Mouse (Mus musculus) hindbrain, embryonic 14.5 days (tissue): ENCODE results near the gene Abhd6. TPM values are rescaled to one million over a fixed set of nuclear protein-coding genes. Genes with fewer than 3 reads are reported as not detected.
"Not testable (repeated sequence)": the region's sequence is repeated elsewhere in the genome, so short reads cannot be mapped to it uniquely, and the experiment has no call there.

Source experiments
- ATAC-seq: fragments of 200-750 bp; cut with Nextera tagmentation; 2 replicates; pipeline ENCODE4 v1.8.0; 2017; ENCODE audit warnings: moderate number of reproducible peaks, mild to moderate bottlenecking, moderate TSS enrichment, moderate library complexity; ENCODE audit not compliant: low FRiP score
- DNase-seq: peaks from one replicate; pipeline ENCODE4 v3.0.0-alpha.2; 2015; ENCODE audit warnings: low spot score
- H3K27ac ChIP-seq: fragments of 300-500 bp; sonication (generic); 2 replicates; pipeline ENCODE4 v1.5.1; 2014; ENCODE audit warnings: mild to moderate bottlenecking, moderate library complexity
- H3K27me3 ChIP-seq: fragments of 300-500 bp; sonication (generic); 2 replicates; pipeline ENCODE4 v1.6.1; 2014; ENCODE audit warnings: mild to moderate bottlenecking, low read length, mixed read lengths; ENCODE audit not compliant: control insufficient read depth, insufficient read depth
- H3K36me3 ChIP-seq: fragments of 300-500 bp; sonication (generic); replicated peaks from 2 replicates; pipeline ENCODE4 v1.6.1; 2014; ENCODE audit not compliant: control insufficient read depth, insufficient read depth
- H3K4me1 ChIP-seq: fragments of 300-500 bp; sonication (generic); replicated peaks from 2 replicates; pipeline ENCODE4 v1.6.1; 2014; ENCODE audit warnings: antibody characterized with exemption, low read length, mixed read lengths; ENCODE audit not compliant: control insufficient read depth, insufficient read depth
- H3K4me2 ChIP-seq: fragments of 300-500 bp; sonication (generic); replicated peaks from 2 replicates; pipeline ENCODE4 v1.6.1; 2014; ENCODE audit warnings: mild to moderate bottlenecking, moderate library complexity
- H3K4me3 ChIP-seq: fragments of 300-500 bp; sonication (generic); replicated peaks from 2 replicates; pipeline ENCODE4 v1.5.1; 2014; ENCODE audit warnings: mild to moderate bottlenecking, low read length
- H3K9ac ChIP-seq: fragments of 300-500 bp; sonication (generic); 2 replicates; pipeline ENCODE4 v1.6.1; 2014
- H3K9me3 ChIP-seq: fragments of 300-500 bp; sonication (generic); 2 replicates; pipeline ENCODE4 v1.6.1; 2016; ENCODE audit warnings: low read length; ENCODE audit not compliant: control insufficient read depth
- WGBS: fragments of 180-500 bp; shearing (Covaris S2); extraction: QIAGEN DNeasy Blood & Tissue Kit; methylation state at CpG from one replicate; pipeline ENCODE4 v1.1.7; 2014; 5-methylcytosine and 5-hydroxymethylcytosine counted together
- polyA plus RNA-seq: library from polyadenylated mRNA; unstranded; fragments of >200 nt; fragmentation: Nextera tagmentation; extraction: Ambion mirVana; gene quantifications from 2 replicates; pipeline ENCODE4 v1.2.1, GENCODE M21; 2014

The Abhd6 gene
- polyA plus RNA-seq, 1 experiment from 2014 or later = 35.7 TPM

DNA sequence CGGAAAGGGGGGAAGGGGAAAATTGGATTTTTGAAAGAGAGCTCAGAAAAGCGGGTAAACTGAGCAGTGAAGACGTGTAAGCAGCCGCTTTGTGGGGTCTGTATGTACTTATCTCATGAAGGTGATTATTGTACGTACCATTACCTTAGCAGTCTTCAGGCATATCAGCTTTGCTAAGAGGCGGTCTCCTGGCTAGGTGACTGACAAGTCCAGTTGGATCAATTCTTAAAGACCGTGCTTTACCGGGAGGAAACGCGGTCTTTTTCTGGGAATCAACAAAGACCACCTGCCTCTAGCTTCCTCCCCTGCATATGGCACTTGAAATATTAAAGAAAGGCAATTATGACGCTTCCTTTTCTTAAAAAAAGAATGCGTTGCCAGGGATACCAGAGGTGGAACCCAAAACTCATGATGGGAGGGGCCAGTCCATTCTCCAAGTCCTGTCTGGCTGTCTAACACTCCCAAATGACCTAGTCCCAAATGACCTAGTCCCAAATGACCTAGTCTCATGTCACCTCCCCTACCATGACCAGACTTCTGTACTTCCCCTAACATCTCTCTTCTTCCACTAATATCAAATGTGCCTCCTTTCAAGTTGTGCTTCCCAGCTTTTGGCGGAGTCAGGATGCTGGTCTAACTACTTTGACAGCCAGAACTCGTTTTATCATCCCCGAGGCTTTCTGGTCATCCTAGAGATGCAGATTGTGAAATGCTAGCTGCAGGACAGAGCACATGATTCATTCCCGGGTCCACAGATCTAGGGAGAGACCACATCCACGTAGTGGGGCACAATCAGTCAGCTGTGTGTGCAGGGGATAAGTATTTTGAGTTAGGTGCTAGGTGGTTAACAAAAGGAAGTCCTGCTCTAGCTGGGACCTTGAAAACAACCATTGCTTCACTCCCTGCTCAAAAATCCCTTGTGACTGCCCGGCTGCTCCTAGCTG lies 1.3 kb downstream of the Abhd6 start:
- Histone ChIP-seq H3K27ac (no peak overlapping the region), H3K36me3 (no peaks in the 10 kb centered on the region), H3K4me3 (peak overlapping the region; percentile 60), H3K9me3 (no peaks in the 10 kb centered on the region), H3K27me3 (peaks cover 29% of the 10 kb centered on the region), H3K4me2 (peak overlapping the region; percentile 58), H3K4me1 (peaks cover 10% of the 10 kb centered on the region), H3K9ac (peak overlapping the region; percentile 64)
- ATAC-seq (no peak), DNase-seq (no peak)
- 38% methylated on average over 18 of the region's 18 CpGs for WGBS

DNA sequence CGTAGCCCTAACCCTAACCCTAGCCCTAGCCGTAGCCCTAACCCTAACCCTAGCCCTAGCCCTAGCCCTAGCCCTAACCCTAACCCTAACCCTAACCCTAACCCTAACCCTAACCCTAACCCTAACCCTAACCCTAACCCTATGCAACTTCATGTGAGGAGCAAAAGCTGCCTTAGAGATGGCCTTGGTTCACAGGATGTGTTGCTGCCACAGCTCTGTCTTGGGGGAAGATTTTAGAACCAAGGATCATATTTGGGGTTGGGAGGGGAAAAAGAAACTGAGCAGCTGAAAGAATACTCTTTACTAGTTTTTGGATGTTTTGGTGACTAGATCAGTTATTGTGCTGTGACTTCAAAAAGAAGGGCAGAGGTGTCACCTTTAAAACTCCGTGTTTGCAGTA lies 3.4 kb downstream of the Abhd6 start:
- not testable (repeated sequence) for H3K4me2 ChIP-seq, H3K9me3 ChIP-seq, H3K27me3 ChIP-seq, H3K27ac ChIP-seq, H3K4me3 ChIP-seq, DNase-seq, H3K36me3 ChIP-seq, ATAC-seq, H3K9ac ChIP-seq
- H3K4me1 ChIP-seq = peaks cover 10% of the 10 kb centered on the region
- WGBS = 68% methylated on average over 3 of the region's 3 CpGs

DNA sequence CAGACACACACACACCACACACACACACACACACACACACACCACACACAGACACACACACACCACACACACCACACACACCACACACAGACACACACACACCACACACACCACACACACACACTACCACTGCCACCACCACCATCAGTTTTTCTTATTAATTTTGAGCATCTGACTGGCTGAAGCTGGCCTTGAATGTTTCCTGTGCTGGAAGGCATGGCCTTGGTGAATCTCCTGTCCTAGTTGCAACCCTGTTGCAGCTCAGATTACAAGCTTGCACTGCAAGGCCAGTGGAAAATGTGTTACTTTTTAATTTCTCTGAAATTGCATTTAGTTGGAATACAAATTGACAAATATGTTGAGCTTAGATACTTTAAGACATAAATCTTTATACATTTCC lies 4.4 kb downstream of the Abhd6 start:
- ATAC-seq (no peak), DNase-seq (no peak)
- no peak overlapping the region for H3K4me2 ChIP-seq
- H3K36me3 ChIP-seq = no peaks in the 10 kb centered on the region
- H3K27ac ChIP-seq = no peak overlapping the region
- peaks cover 10% of the 10 kb centered on the region for H3K4me1 ChIP-seq
- no peak overlapping the region for H3K4me3 ChIP-seq
- no peaks in the 10 kb centered on the region for H3K9me3 ChIP-seq
- no peaks in the 10 kb centered on the region for H3K27me3 ChIP-seq
- no peak overlapping the region for H3K9ac ChIP-seq

DNA sequence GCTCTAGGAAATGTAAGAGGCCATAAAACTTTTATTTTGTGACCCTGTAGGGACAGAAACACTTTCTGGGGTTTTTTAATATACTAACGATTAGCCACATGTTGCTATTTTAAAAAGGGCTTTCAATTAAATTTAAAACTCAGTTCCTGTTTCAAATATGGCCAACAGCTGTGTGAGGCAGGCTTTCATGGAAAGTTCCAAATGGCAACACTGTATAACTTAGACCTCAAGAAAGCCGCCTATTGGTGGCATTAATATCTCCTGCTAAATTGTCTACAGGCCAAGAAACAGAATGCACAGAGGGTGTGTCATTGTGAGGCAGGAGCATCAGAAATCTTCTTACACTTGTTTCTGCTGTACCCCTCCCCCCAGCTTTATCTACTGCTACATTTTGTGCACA lies 4.8 kb downstream of the Abhd6 start:
- H3K4me2 ChIP-seq = no peak overlapping the region
- DNase-seq = no peak
- no peak overlapping the region for H3K4me3 ChIP-seq
- H3K27me3 ChIP-seq = no peaks in the 10 kb centered on the region
- H3K9me3 ChIP-seq = no peaks in the 10 kb centered on the region
- WGBS = 91% methylated on average over 2 of the region's 2 CpGs
- ATAC-seq = no peak
- no peaks in the 10 kb centered on the region for H3K36me3 ChIP-seq
- no peak overlapping the region for H3K9ac ChIP-seq
- peaks cover 10% of the 10 kb centered on the region for H3K4me1 ChIP-seq
- H3K27ac ChIP-seq = no peak overlapping the region

GRCm38 (mm10) chr14:8007923-8008322 lies 5.2 kb downstream of the Abhd6 start:
- no peak overlapping the region for H3K4me3 ChIP-seq
- H3K27me3 ChIP-seq = no peaks in the 10 kb centered on the region
- H3K9ac ChIP-seq = no peak overlapping the region
- 90% methylated on average over 10 of the region's 10 CpGs for WGBS
- H3K36me3 ChIP-seq = no peaks in the 10 kb centered on the region
- H3K4me2 ChIP-seq = no peak overlapping the region
- peaks cover 10% of the 10 kb centered on the region for H3K4me1 ChIP-seq
- H3K9me3 ChIP-seq = no peaks in the 10 kb centered on the region
- no peak overlapping the region for H3K27ac ChIP-seq
- DNase-seq (no peak), ATAC-seq (no peak)

GRCm38 (mm10) chr14:8011297-8011696 lies 8.6 kb downstream of the Abhd6 start:
- no peak for DNase-seq
- Histone ChIP-seq H3K4me1 (no peaks in the 10 kb centered on the region), H3K27ac (no peak overlapping the region), H3K4me3 (no peak overlapping the region), H3K27me3 (no peaks in the 10 kb centered on the region), H3K36me3 (no peaks in the 10 kb centered on the region), H3K9ac (no peak overlapping the region), H3K9me3 (no peaks in the 10 kb centered on the region), H3K4me2 (no peak overlapping the region)
- no peak for ATAC-seq
- 90% methylated on average over 2 of the region's 2 CpGs for WGBS

- no peak overlapping the region for H3K4me2 ChIP-seq
- H3K36me3 ChIP-seq = no peaks in the 10 kb centered on the region
- 87% methylated on average over 6 of the region's 6 CpGs for WGBS
- no peaks in the 10 kb centered on the region for H3K4me1 ChIP-seq
- no peaks in the 10 kb centered on the region for H3K9me3 ChIP-seq
- H3K9ac ChIP-seq = no peak overlapping the region
- no peak for ATAC-seq
- H3K27me3 ChIP-seq = no peaks in the 10 kb centered on the region
- no peak overlapping the region for H3K27ac ChIP-seq
- DNase-seq = no peak
- no peak overlapping the region for H3K4me3 ChIP-seq
Measured at GRCm38 (mm10) chr14:8011938-8012337, 9.2 kb downstream of the Abhd6 start.

DNA sequence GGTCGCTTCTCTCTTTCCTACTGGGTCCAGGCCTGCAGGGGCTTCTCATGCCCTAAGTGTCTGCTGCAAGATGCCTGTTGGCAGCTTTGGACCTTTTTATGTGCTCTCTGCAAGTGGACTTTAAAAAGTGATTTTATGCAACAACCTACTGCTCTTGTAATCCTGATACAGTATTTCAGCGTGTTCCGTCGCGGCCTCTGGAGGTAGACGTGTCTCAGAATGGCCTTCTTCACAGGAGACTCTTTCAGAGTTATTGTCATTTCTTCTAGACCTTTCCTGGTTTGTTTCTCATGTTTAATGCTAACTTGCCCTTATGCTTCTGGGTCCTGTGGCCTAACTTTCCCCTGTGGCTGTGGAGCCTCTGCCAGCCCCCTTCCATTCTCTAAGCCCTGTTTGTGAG lies 13.1 kb downstream of the Abhd6 start:
- 96% methylated on average over 6 of the region's 6 CpGs for WGBS
- Histone ChIP-seq H3K27me3 (no peaks in the 10 kb centered on the region), H3K36me3 (no peaks in the 10 kb centered on the region), H3K9ac (no peak overlapping the region), H3K4me1 (no peaks in the 10 kb centered on the region), H3K27ac (no peak overlapping the region), H3K4me2 (no peak overlapping the region), H3K9me3 (no peaks in the 10 kb centered on the region), H3K4me3 (no peak overlapping the region)
- ATAC-seq (no peak), DNase-seq (no peak)

GRCm38 (mm10) chr14:8016276-8016675 lies 13.6 kb downstream of the Abhd6 start:
- H3K36me3 ChIP-seq = no peaks in the 10 kb centered on the region
- WGBS = 85% methylated on average over 6 of the region's 6 CpGs
- ATAC-seq = no peak

More at GRCm38 (mm10) chr14:8016276-8016675, 13.6 kb downstream of the Abhd6 start:
- Histone ChIP-seq H3K4me1 (no peaks in the 10 kb centered on the region), H3K4me3 (no peak overlapping the region), H3K27me3 (no peaks in the 10 kb centered on the region), H3K9ac (no peak overlapping the region), H3K4me2 (no peak overlapping the region), H3K27ac (no peak overlapping the region), H3K9me3 (no peaks in the 10 kb centered on the region)
- DNase-seq = no peak
